Mouse (Mus musculus): ENCODE data around the gene Man1c1. TPM values are rescaled to one million over a fixed set of nuclear protein-coding genes. Genes with fewer than 3 reads are reported as not detected.

Gene Man1c1
- total and polyA plus RNA-seq, 3 experiments = 13.3 to 28.2 (median 17.0) TPM

DNA sequence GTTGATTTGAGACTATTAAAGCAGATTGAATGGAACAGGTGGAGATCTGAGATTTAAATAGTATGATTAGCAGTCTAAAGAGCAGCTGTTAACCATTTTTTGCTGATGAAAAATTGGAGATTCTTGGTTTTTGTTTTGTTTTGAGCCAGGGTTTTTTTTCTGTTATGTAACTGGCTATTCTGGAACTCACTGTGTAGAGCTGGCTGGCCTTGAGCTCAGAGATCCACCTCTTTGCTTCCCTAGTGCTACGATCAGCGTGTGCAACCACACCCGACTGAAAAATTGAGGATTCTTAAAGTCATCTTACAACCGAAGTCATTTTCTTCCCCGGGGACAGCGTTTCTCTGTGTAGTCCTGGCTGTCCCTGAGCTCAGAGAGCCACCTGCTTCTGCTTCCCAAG, 192.4 kb downstream of the Man1c1 start:
- no peak for DNase-seq

Small RNA genes within 50 kb of the gene (microRNA-seq; reads per million reads assigned to microRNA genes)
- gene Mir6403 = 0 reads per million in 2 experiments

Other genes with a start within 250 kb of the Man1c1 start
- 10 to 100 TPM; 28.7 to 31.8 TPM for gene Stmn1, start 236.0 kb downstream of the Man1c1 start, total RNA-seq (2021)
- 1.3 and 2.4 TPM in 2 replicates for gene Stmn1, start 236.0 kb downstream of the Man1c1 start, polyA plus RNA-seq (2012; rRNA removed)
- 10 to 100 TPM; 30.3 to 78.9 TPM for gene Paqr7, start 207.6 kb downstream of the Man1c1 start, total RNA-seq (2021)
- 196 and 204 TPM in 2 replicates for gene Paqr7, start 207.6 kb downstream of the Man1c1 start, polyA plus RNA-seq (2012; rRNA removed)
- gene Aunip, start 193.3 kb downstream of the Man1c1 start, total RNA-seq (2021) = 1 to 10 TPM in 1 of 2 experiments, under 1 TPM in 1; 0.29 to 1.5 TPM
- 0.10 and 0.16 TPM in 2 replicates for gene Aunip, start 193.3 kb downstream of the Man1c1 start, polyA plus RNA-seq (2012; rRNA removed)
- 100 to 1,000 TPM; 124 to 147 TPM for gene Mtfr1l, start 168.9 kb downstream of the Man1c1 start, total RNA-seq (2021)
- 98.8 and 102 TPM in 2 replicates for gene Mtfr1l, start 168.9 kb downstream of the Man1c1 start, polyA plus RNA-seq (2012; rRNA removed)
- gene Selenon, start 152.1 kb downstream of the Man1c1 start, total RNA-seq (2021) = 10 to 100 TPM; 21.9 to 42.5 TPM
- 34.5 and 35.1 TPM in 2 replicates for gene Selenon, start 152.1 kb downstream of the Man1c1 start, polyA plus RNA-seq (2012; rRNA removed)
- gene Ldlrap1, start 63.7 kb upstream of the Man1c1 start, total RNA-seq (2021) = 10 to 100 TPM; 42.1 to 49.3 TPM
- 23.0 and 28.1 TPM in 2 replicates for gene Ldlrap1, start 63.7 kb upstream of the Man1c1 start, polyA plus RNA-seq (2012; rRNA removed)
- 10 to 100 TPM; 35.6 to 37.1 TPM for gene Maco1, start 149.1 kb upstream of the Man1c1 start, total RNA-seq (2021)
- 14.2 and 15.6 TPM in 2 replicates for gene Maco1, start 149.1 kb upstream of the Man1c1 start, polyA plus RNA-seq (2012; rRNA removed)
- gene Rhd, start 160.2 kb upstream of the Man1c1 start, total RNA-seq (2021) = not detected
- gene Rhd, start 160.2 kb upstream of the Man1c1 start, polyA plus RNA-seq (2012; rRNA removed) = 0.09 and 0.12 TPM in 2 replicates
- gene Tmem50a, start 210.7 kb upstream of the Man1c1 start, total RNA-seq (2021) = 100 to 1,000 TPM; 231 to 336 TPM
- gene Tmem50a, start 210.7 kb upstream of the Man1c1 start, polyA plus RNA-seq (2012; rRNA removed) = 150 and 191 TPM in 2 replicates
- 100 to 1,000 TPM; 313 to 460 TPM for gene Rsrp1, start 219.3 kb upstream of the Man1c1 start, total RNA-seq (2021)
- gene Rsrp1, start 219.3 kb upstream of the Man1c1 start, polyA plus RNA-seq (2012; rRNA removed) = 2,634 and 2,855 TPM in 2 replicates
- gene Syf2, start 226.6 kb upstream of the Man1c1 start, total RNA-seq (2021) = 10 to 100 TPM; 85.5 to 97.8 TPM
- 7.0 and 8.6 TPM in 2 replicates for gene Syf2, start 226.6 kb upstream of the Man1c1 start, polyA plus RNA-seq (2012; rRNA removed)

Measured in adrenal gland, adult 2 months (tissue).